Mouse (Mus musculus) liver, adult (tissue): Measurements from ENCODE around the gene Serinc2.

Source experiments
- GATA4 ChIP-seq: IDR thresholded peaks from 2 replicates; pipeline ENCODE4 v1.6.1; 2014; ENCODE audit warnings: mild to moderate bottlenecking, low read length; ENCODE audit not compliant: insufficient replicate concordance

Serinc2 gene

DNA sequence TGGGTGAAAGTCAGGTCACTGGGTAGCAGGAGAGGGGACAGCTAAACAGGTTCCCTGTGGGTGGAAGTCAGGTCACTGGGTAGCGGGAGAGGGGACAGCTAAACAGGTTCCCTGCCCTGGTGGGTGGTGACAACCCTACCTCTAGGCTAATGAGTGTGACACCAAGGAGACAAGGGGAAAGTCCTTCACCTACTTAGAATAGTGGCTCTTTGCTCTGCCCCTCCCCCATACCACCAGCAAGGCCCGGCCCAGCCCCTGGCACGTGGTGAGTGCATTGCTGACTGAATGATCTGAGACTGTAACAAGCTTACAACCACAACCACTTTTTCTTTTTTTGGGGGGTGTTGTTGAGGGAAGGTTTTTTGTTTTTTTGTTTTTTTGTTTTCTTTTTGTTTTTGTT is 27.2 kb downstream of the Serinc2 start:
- TF ChIP-seq GATA4: no peak

GRCm38 (mm10) chr4:130251172-130251705 is 27.8 kb downstream of the Serinc2 start:
- no peak for TF ChIP-seq GATA4

DNA sequence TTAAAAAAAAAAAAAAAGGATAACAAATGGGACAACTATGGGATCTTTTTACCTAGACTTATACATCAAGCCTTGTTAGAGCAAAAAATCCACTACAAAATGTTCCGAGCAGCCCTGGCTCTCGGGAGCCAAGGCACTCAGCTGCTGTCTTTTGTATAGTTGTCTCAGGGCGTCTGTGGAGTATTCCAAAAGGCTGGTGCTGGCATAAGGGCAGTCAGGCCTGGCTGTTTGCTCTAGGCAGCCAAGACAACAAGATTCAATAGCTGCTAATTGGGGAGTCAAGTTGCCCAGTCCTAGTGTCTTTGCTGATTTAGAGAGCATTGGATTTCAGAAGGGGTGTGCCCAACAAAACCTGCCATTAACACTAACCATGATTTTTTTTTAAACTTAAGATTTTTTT is 30.4 kb downstream of the Serinc2 start:
- TF ChIP-seq GATA4: no peak

GRCm38 (mm10) chr4:130246132-130246531 is 32.9 kb downstream of the Serinc2 start:
- no peak for TF ChIP-seq GATA4

DNA sequence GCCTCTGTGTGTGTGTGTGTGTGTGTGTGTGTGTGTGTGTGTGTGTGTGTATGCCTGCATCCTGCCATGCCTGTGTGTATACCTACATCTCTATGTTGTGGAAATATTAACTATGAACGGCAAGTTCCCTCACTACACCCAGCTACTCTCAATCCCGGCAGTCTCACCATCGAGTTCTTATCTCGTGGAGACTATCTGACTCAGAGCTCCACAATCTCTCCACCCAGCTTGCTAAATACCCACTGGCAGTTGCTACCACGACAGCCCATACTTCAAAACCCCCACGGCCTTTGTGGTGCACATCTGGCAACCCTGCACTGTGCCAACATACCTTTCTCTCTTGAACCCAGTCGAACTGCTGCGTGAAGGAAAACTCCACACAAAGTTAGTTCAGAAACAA is 34.3 kb downstream of the Serinc2 start:
- TF ChIP-seq GATA4: no peak

GRCm38 (mm10) chr4:130242956-130243355 is 36.0 kb downstream of the Serinc2 start:
- no peak for TF ChIP-seq GATA4

DNA sequence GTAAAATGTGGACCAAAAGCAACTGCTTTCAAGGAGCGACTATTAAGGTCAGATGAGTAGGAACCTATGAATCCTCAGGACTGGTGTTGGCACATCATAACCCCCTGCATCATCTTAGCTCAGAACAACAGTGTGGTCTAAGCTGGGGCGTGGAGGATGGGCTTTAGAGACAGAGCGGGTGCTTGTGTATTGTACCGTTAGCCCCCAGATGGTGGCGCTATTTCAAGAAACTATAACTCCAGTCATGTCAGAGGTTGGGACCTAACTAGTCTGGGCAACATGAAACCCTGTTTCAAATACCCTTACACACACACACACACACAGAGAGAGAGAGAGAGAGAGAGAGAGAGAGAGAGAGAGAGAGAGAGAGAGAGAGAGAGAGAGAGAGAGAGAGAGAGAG is 38.3 kb downstream of the Serinc2 start:
- no peak for TF ChIP-seq GATA4

DNA sequence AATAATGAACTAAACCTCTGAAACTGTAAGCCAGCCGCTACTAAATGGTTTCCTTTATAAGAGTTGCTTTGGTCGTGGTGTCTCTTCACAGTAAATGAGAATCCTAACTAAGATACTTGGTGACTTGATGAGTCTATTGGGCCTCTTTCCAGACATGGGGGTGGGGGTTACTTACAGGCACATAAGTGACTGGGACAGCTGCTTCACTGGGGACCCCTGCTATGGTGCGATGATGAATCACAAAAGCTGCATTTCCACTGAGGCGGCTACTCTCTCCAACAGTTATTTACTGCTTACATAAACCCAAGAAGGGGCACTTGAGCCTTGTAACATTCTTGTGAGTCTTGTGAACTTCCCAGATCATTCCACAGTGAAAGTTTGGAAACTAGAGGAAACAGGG is 41.4 kb downstream of the Serinc2 start:
- no peak for TF ChIP-seq GATA4

GRCm38 (mm10) chr4:130236361-130236760 is 42.6 kb downstream of the Serinc2 start:
- TF ChIP-seq GATA4: no peak

- no peak for TF ChIP-seq GATA4
Measured at GRCm38 (mm10) chr4:130224071-130224470, 54.9 kb downstream of the Serinc2 start.

- no peak for TF ChIP-seq GATA4
Measured at GRCm38 (mm10) chr4:130222179-130222578, 56.8 kb downstream of the Serinc2 start, which contains the start of gene Gm853. Gene Gm853, minus strand, starts transcription at chr4:130222401.

DNA sequence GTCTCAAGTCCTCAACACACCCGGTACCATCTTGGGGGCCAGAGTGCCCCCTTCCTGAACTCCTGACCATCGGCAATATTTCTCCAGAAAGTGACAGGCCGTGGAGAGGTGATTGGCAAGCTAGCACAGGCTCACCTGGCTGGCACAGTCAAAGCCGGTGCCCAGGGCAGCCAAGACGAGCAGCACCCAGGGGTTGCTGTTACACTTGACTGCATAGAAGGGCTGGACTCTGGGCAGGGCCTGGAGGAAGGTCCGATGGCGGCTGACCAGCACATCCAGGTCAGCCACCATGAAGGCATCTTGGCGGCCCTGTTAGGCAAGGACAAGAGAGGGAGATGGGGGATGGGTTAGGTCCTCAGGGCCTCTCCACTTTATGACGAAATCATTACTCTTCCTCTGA is 58.8 kb downstream of the Serinc2 start:
- TF ChIP-seq GATA4: no peak

DNA sequence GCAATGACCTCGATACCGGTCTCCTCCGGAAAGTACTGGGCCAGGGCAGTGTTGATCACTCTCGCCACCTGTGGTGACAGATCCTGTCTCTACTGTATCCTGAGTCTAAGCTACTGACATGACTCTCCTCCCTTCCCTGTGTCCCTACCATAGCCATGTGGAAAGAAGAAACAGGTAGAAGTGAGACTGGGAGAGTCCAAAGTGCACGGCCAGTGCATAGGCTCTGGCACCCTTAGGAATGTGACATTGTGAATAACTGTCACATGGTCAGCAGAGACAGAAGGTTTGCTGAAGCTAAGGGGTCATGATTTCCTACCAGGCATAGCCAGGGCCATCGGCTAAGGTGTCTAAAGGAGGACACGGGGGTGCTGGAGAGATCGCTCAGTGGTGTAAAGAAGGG is 63.6 kb downstream of the Serinc2 start:
- TF ChIP-seq GATA4: no peak

DNA sequence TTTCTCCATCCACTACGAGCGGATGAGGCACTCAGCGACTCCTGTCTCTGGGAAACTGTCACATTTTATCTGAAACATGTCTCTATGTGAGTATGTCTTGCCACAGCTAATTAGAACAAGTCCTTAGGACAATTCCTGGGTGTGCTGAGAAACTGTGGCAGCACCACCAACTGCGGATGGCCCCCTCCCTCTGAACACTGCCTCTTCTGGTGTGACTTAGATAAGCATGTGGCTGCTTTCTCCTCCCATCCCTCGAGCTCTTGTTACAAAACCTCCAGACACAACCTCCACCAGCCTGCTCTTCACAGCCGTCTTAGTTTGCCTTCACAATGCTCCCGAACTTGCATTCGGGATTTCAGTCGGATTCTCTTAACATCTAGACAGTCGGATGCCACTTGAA is 65.1 kb downstream of the Serinc2 start:
- TF ChIP-seq GATA4: no peak

- no peak for TF ChIP-seq GATA4
Measured at GRCm38 (mm10) chr4:130213197-130213596, 65.8 kb downstream of the Serinc2 start.

DNA sequence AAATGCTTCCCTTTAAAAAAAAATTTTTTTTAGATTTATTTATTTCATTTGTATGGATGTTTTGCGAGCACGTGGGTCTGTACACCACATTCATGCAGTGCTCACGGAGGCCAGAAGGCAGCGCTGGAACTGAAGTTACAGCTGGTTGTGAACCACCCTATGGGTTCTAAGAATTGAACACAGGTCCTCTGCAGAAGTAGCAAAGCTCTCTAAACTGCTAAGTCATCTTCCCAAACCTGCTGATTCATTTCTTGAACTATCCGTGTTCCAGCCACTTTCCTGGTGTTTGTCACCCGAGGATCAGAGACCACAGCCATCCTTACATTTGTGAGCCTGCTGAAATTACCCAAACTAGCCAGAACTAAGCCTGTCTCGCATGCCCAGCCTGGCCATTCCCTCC is 66.6 kb downstream of the Serinc2 start:
- TF ChIP-seq GATA4: no peak

DNA sequence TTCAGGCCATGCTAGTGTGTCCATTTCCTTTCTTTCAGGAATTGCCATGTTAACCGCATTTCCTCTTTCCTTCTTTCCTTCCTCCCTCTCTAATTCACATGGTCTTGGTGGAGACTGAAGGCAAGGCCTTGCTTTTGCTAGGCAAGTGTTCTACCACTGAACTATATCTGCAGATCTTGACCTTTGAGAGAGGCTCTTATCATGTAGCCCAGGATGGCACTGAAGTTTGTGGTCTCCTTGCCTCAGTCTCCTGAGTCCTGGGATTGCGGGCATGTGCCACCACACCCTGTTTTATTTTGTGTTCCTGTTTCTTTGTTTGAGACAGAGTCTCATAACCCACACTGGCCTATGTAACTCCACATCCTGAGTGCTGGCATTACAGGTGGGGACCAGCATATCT is 67.1 kb downstream of the Serinc2 start:
- no peak for TF ChIP-seq GATA4
